Mouse (Mus musculus) CH12.LX (cell line): ENCODE measurements at regions not wholly inside any gene's neighbourhood (a gene's known extent, or its start where the extent isn't known, plus 50 kb on each side); places are given as distances from the start of the nearest gene placed in this dataset.

ENCODE experiments used
- DNase-seq: peaks from one replicate; pipeline ENCODE4 v3.0.0-alpha.2; 2013; ENCODE audit errors: extremely low read depth
- H3K27ac ChIP-seq: 2 replicates; pipeline ENCODE4 v1.5.1; 2012; ENCODE audit warnings: low read depth, mild to moderate bottlenecking, control low read depth, moderate library complexity; ENCODE audit not compliant: insufficient read depth
- H3K27me3 ChIP-seq: replicated peaks from 2 replicates; pipeline ENCODE3; 2012; ENCODE audit warnings: inconsistent platforms
- H3K36me3 ChIP-seq, 2 experiments: replicated peaks in 1 of 2; 2 replicates each; pipeline versions ENCODE3 to v1.6.1; 2012; ENCODE audit warnings: inconsistent platforms in 1 of 2, low read length in 1 of 2, mild to moderate bottlenecking in 1 of 2, mixed read lengths in 1 of 2, moderate library complexity in 1 of 2; ENCODE audit not compliant: control insufficient read depth in 1 of 2, insufficient read depth in 1 of 2
- H3K4me1 ChIP-seq, 2 experiments: 2 replicates each; pipeline ENCODE4 v1.6.1; 2012; ENCODE audit warnings: inconsistent platforms in 1 of 2, moderate library complexity in 1 of 2; ENCODE audit not compliant: insufficient read depth in 2 of 2, control insufficient read depth in 1 of 2
- H3K4me2 ChIP-seq: 2 replicates; pipeline ENCODE4 v1.6.1; 2012; ENCODE audit warnings: low read depth, mild to moderate bottlenecking, control low read depth; ENCODE audit not compliant: poor library complexity, insufficient read depth, severe bottlenecking
- H3K4me3 ChIP-seq, 3 experiments: fragments of 150-350 bp in 1 of 3; sonication (generic) in 1 of 3; replicated peaks in 1 of 3; 2 replicates each; pipeline versions ENCODE3 to v1.5.1; 2011 to 2012; ENCODE audit warnings: low read depth in 2 of 3, low read length in 2 of 3, mild to moderate bottlenecking in 2 of 3, moderate library complexity in 2 of 3, control low read depth in 1 of 3, improper control_type of control experiment in 1 of 3, inconsistent platforms in 1 of 3, mixed read lengths in 1 of 3; ENCODE audit not compliant: poor library complexity in 1 of 3
- H3K79me2 ChIP-seq: replicated peaks from 2 replicates; pipeline ENCODE4 v1.6.1; 2012; ENCODE audit warnings: mild to moderate bottlenecking, moderate library complexity; ENCODE audit not compliant: control insufficient read depth, poor library complexity, insufficient read depth, severe bottlenecking; ENCODE audit errors: extremely low read depth
- H3K9ac ChIP-seq: 2 replicates; pipeline ENCODE4 v1.6.1; 2012; ENCODE audit warnings: low read depth, mild to moderate bottlenecking, control low read depth, moderate library complexity; ENCODE audit not compliant: insufficient read depth
- H3K9me3 ChIP-seq: replicated peaks from 2 replicates; pipeline ENCODE3; 2012; ENCODE audit warnings: low read length, inconsistent platforms, mixed read lengths
- BHLHE40 ChIP-seq: IDR thresholded peaks from 2 replicates; pipeline ENCODE4 v1.6.1; 2011; ENCODE audit warnings: mild to moderate bottlenecking, low read depth, low read length, improper control_type of control experiment
- CHD1 ChIP-seq: IDR thresholded peaks from 2 replicates; pipeline ENCODE4 v1.6.1; 2012; ENCODE audit warnings: low read depth, low read length, improper control_type of control experiment, inconsistent platforms
- CHD2 ChIP-seq: IDR thresholded peaks from 2 replicates; pipeline ENCODE4 v1.6.1; 2011; ENCODE audit warnings: low read length, improper control_type of control experiment
- CTCF ChIP-seq, 2 experiments: IDR thresholded peaks in 1 of 2; conservative IDR thresholded peaks in 1 of 2; 2 replicates each; pipeline ENCODE4 v1.5.1; 2011 to 2012; ENCODE audit warnings: low read depth in 2 of 2, low read length in 2 of 2, improper control_type of control experiment in 1 of 2, inconsistent platforms in 1 of 2, mild to moderate bottlenecking in 1 of 2, moderate library complexity in 1 of 2
- EP300 ChIP-seq: IDR thresholded peaks from 2 replicates; pipeline ENCODE4 v1.6.1; 2011; ENCODE audit warnings: low read length, improper control_type of control experiment
- ETS1 ChIP-seq: conservative IDR thresholded peaks from 2 replicates; pipeline ENCODE4 v1.6.1; 2012; ENCODE audit warnings: low read depth, mild to moderate bottlenecking, inconsistent platforms, low read length, improper control_type of control experiment, moderate library complexity
- GABPA ChIP-seq: IDR thresholded peaks from 2 replicates; pipeline ENCODE4 v1.6.1; 2012; ENCODE audit warnings: low read depth, low read length, improper control_type of control experiment, inconsistent platforms; ENCODE audit not compliant: insufficient replicate concordance
- JUND ChIP-seq: conservative IDR thresholded peaks from 2 replicates; pipeline ENCODE4 v1.6.1; 2011; ENCODE audit warnings: low read depth, low read length, improper control_type of control experiment
- MAFK ChIP-seq: IDR thresholded peaks from 2 replicates; pipeline ENCODE4 v1.6.1; 2011; ENCODE audit warnings: low read length, improper control_type of control experiment; ENCODE audit not compliant: insufficient replicate concordance
- MAX ChIP-seq: IDR thresholded peaks from 2 replicates; pipeline ENCODE4 v1.6.1; 2011; ENCODE audit warnings: low read length, improper control_type of control experiment
- MEF2A ChIP-seq: IDR thresholded peaks from 2 replicates; pipeline ENCODE4 v1.6.1; 2014; ENCODE audit warnings: low read depth, mild to moderate bottlenecking, inconsistent platforms, low read length, improper control_type of control experiment, borderline replicate concordance
- MYC ChIP-seq: IDR thresholded peaks from 2 replicates; pipeline ENCODE4 v1.6.1; 2011; ENCODE audit warnings: low read depth, mild to moderate bottlenecking, improper control_type of control experiment, low read length
- NELFE ChIP-seq: IDR thresholded peaks from 2 replicates; pipeline ENCODE4 v1.6.1; 2011; ENCODE audit warnings: low read depth, low read length, improper control_type of control experiment
- NRF1 ChIP-seq: IDR thresholded peaks from 2 replicates; pipeline ENCODE4 v1.6.1; 2014; ENCODE audit warnings: low read depth, mild to moderate bottlenecking, inconsistent platforms, low read length, improper control_type of control experiment, moderate library complexity
- PAX5 ChIP-seq: IDR thresholded peaks from 2 replicates; pipeline ENCODE4 v1.6.1; 2012; ENCODE audit warnings: low read length, inconsistent platforms, mixed read lengths
- POLR2AphosphoS2 ChIP-seq: IDR thresholded peaks from 2 replicates; pipeline ENCODE4 v1.6.1; 2011; ENCODE audit warnings: low read depth, low read length, improper control_type of control experiment
- RAD21 ChIP-seq: IDR thresholded peaks from 2 replicates; pipeline ENCODE4 v1.6.1; 2011; ENCODE audit warnings: low read depth, mild to moderate bottlenecking, low read length, improper control_type of control experiment, moderate library complexity
- TCF12 ChIP-seq: IDR thresholded peaks from 2 replicates; pipeline ENCODE4 v1.6.1; 2014; ENCODE audit warnings: low read depth, mild to moderate bottlenecking, inconsistent platforms, low read length, improper control_type of control experiment
- USF2 ChIP-seq: conservative IDR thresholded peaks from 2 replicates; pipeline ENCODE4 v1.6.1; 2011; ENCODE audit warnings: low read depth, low read length, improper control_type of control experiment
- dilution Hi-C: fragments of 300-500 bp; cut with MboI; formaldehyde crosslinking; loops from 2 replicates; pipeline ENCODE4 v1.14.3; 2020; ENCODE audit warnings: low sequenced_read_pairs; ENCODE audit not compliant: extremely low pct_unique_long_range_greater_than_20kb, extremely low pct_ligation_motif_present
- in situ Hi-C: fragments of 300-500 bp; cut with MboI; formaldehyde crosslinking; loops from 3 replicates; pipeline ENCODE4 v1.14.3; 2019; ENCODE audit warnings: low sequenced_read_pairs, low pct_ligation_motif_present, low pct_unique_long_range_greater_than_20kb, mixed read lengths

- dilution Hi-C loops (no loop called here), in situ Hi-C loops (no loop called here)
- TF ChIP-seq CTCF (conservative IDR thresholded peaks at IDR 0.05 in 1 of 2, IDR thresholded peaks at IDR 0.05 in 1 of 2; ENCODE audit: low read depth in 2 of 2, low read length in 2 of 2) (no peak), MAX (no peak), PAX5 (no peak), USF2 (no peak), CHD2 (no peak), POLR2AphosphoS2 (no peak), NELFE (no peak), BHLHE40 (no peak), RAD21 (no peak), EP300 (no peak), GABPA (no peak), MAFK (no peak), CHD1 (no peak), ETS1 (no peak), MYC (no peak), JUND (no peak), TCF12 (no peak), NRF1 (no peak)
- no peaks in the 10 kb centered on the region for H3K27me3 ChIP-seq
- H3K9me3 ChIP-seq: peaks cover 10% of the 10 kb centered on the region
- H3K9ac ChIP-seq: no peak overlapping the region
- DNase-seq: no peak
- no peak overlapping the region for H3K4me3 ChIP-seq
- H3K4me1 ChIP-seq: no peaks in the 10 kb centered on the region
- peak overlapping the region; percentile 21; the same call in 1 of the 2 replicates for H3K4me2 ChIP-seq
- no peak overlapping the region for H3K27ac ChIP-seq
- H3K79me2 ChIP-seq: no peaks in the 10 kb centered on the region
- no peaks in the 10 kb centered on the region for H3K36me3 ChIP-seq
These were observed 102.7 kb downstream of the Rpl36a-ps1 start for GRCm38 (mm10) chr14:98891252-98891947.

DNA sequence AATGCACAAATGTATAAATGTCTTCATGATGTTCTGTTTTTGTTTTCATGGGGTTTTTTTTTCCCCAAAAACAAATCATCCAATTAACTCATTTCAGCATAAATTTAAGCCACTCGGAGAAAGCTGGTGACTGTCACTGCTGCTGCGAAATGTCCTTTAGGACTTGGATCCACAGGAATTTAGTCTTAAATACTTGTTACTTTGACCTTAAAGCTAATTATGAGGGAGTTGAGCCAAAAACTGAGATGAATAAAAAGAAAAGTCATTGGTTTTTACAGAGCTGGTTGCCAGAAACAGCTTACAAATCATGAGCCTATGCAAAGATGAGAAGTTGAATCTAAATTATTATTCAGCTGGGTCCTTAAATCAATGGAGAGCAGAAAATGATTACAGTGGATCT lies 106.5 kb downstream of the Rpl36a-ps1 start:
- dilution Hi-C loops (no loop called here), in situ Hi-C loops (no loop called here)
- Histone ChIP-seq H3K4me3 (no peak overlapping the region), H3K9me3 (peaks cover 4% of the 10 kb centered on the region), H3K9ac (no peak overlapping the region), H3K4me2 (no peak overlapping the region), H3K27ac (no peak overlapping the region), H3K27me3 (no peaks in the 10 kb centered on the region), H3K36me3 (no peaks in the 10 kb centered on the region), H3K4me1 (no peaks in the 10 kb centered on the region), H3K79me2 (no peaks in the 10 kb centered on the region)
- TF ChIP-seq USF2 (no peak), MEF2A (no peak), NRF1 (no peak)
- DNase-seq: no peak
